Mouse (Mus musculus) left cerebral cortex, adult 9 months (tissue): ENCODE data around the gene Abcb4.
"Not testable (repeated sequence)": the region's sequence is repeated elsewhere in the genome, so short reads cannot be mapped to it uniquely, and the experiment has no call there.

ENCODE experiments used
- DNase-seq, 2 experiments: peaks; one replicate each; pipeline ENCODE4 v3.0.0; 2022; ENCODE audit warnings: low spot score in 2 of 2

The Abcb4 gene

DNA sequence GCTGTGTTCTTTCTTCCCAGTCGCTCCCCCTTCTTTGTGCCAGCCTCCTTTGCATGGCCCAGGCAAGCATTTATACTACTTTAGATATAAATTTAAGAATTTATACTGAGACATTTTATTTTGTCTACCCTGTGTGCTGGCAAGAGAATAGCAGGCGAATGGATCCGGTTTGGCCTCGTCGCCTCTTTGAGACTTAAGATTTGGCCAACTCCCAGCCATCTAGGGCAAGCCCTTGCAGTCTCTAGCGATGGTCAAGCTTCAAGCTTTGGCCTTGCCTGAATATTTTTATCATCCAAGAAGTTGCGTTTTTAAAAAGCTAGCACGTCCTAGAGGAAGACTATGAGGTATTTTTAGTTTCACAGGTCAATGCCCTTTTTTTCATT is 104.0 kb downstream of the Abcb4 start:
- DNase-seq = no peak

DNA sequence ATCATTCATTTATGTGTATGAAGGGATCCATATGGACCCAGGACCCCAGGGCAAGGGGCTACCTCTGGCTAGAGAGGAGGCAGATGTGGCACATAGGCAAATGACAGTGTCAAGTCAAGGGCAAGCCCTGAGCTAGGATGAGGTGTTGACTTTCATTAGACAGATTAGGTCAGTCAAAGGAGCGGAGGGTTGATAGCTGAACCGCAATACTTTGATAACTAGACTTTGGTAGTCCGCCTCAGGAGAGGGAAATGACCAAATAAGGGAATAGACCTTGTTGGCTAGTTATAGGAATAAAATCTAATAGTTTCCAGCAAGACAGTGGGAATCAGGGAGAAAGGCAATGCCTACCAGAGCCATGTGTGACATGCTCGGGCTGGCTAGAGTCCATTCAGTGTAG is 105.6 kb downstream of the Abcb4 start:
- no peak for DNase-seq

DNA sequence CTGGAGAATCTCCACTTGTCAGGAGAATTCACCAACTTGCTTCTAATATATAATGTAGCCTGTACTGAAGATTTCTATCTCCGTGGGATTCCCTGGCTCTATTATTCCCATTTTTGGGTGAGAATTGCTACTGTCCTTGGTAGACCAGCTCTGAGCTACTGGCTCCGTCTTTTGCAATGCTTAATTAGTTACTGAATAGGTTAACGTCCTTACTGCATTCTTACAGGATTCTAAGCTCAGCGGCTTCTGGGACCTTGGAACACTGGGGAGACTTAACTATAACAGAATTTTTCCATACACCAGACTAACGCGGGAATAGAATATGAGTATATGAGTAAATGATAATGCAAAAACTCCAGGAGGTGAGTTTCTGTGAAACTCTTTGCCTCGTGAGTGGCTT is 106.5 kb downstream of the Abcb4 start:
- not testable (repeated sequence) for DNase-seq

DNA sequence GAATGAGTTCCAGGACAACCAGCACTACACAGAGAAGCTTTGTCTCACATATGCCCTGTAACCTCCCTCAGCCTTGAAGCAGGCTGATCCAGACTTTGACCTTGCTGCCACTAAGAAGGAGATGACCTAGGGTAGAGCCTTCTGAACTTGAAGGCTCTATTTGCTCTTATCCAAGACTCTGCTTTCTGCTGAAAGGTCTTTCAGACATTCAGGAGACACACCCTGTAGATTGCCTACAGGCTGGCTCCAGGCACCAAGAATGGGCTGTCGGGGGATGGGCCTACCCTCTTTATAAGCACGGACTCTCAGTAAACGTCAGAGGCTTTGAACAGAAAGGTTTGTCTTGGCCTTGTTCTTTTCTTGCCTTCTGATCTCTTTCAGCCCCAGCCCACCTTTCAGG is 113.1 kb downstream of the Abcb4 start:
- DNase-seq = not testable (repeated sequence)
